Mouse (Mus musculus) thymus, adult 18-20 months (tissue): ENCODE measurements at regions not wholly inside any gene's neighbourhood (a gene's known extent, or its start where the extent isn't known, plus 50 kb on each side); places are given as distances from the start of the nearest gene placed in this dataset.

Experiments used
- DNase-seq, 2 experiments: peaks; one replicate each; pipeline ENCODE4 v3.0.0; 2022; ENCODE audit warnings: mixed read lengths in 2 of 2

DNA sequence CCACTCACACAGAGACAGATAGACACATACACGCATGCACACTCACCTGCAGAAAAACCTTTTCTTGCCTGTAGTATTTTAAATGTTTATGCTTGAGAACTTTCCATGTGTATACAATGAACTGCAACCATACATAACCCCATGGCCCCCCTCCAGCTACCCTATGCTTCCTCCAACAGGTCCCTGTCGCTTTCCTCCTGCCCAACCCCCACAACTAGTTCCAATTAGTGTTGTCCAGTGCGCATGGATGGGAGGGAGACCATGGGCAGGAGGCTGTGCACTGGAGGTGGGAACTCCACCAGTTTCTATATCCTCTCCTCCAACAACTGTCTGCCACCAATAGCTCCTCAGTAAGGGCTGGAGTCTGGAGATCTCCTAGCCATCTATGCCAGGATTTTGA is 82.9 kb upstream of the Jade1 start:
- no peak for DNase-seq

DNA sequence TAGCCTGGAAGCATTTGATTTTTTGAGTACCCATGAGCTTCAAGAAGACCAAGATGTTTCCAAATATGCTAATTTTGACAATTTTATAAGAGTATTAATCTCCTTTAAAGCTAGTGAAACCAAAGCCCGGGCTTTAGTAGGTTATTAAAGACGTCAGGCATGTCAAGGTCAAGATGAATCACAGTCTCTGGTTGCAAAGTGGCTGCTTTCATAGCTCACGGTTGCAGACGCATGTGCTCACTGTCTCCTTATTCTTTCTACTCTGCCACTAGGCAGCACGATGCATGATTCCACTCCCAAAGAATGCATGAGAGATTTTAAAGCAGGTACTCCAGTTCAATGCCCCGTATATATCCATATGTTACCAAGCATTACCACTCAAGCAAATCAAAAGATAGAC is 86.4 kb upstream of the Jade1 start:
- DNase-seq: no peak

DNA sequence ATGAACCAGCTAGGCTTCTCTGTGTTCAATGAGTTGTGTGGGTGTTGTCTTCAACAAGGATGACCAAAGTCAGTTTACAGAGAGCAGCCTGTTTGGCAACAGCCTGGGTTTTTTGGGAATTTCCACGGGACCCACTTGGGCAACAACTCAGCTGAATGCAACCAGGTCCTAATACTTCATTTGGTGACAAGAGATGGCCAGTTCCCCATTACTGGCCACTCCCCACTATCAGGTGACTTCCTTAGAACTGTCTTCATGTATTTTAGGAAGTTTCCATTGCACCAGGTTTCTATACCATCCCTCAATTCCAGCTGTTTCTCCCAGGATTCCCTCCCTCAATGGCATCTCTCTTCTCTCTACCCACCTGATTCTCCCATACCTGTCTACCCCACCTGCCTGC is 87.7 kb upstream of the Jade1 start:
- DNase-seq: no peak

DNA sequence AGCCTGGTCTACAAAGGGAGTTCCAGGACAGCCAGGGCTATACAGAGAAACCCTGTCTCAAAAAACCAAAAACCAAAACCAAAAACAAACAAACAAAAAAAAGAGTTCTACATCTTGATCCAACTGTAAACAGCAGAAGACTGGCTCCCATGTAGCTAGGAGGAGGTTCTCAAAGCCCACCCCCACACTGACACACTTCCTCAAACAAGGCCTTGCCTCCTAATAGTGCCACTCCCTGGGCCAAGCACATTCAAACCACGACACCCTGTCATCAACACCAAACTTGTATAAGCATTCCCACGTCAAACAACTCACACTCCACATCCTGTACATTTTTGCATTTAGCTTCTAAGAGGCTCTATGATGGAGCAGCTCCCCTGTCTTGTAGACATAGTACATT is 89.6 kb upstream of the Jade1 start:
- no peak for DNase-seq

DNA sequence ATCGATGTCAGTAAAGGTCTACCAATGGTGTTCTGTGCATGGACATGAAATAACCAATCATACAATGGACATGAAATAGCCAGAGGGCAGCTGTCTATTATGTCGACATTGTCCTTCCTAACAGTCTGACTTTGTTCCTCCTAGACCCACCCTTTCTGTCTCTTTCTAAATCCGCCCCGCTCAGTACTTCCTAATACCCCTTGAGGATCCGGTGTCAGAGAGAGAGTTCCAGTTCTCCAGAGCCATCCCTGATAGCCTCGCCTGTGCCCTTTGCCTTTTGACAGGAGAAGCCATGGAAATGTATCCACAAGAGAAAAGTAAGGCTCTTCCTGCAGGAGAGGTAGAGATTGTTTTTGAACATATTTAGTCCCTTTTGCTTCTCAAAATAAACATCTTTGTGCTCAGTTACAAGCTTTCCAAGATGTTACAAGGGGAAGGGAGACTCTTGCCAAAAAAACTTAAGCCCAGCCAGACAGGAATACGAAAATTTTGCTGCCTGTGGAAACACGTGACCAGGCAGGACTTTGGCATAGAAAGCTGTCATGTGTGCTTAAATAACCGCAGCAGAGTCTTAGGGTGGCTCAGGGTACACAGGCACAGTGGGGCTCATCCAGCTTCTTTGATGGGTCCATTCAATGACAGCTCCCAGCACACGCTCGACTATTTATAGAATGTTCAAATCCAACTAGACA is 92.4 kb upstream of the Jade1 start:
- no peak for DNase-seq

DNA sequence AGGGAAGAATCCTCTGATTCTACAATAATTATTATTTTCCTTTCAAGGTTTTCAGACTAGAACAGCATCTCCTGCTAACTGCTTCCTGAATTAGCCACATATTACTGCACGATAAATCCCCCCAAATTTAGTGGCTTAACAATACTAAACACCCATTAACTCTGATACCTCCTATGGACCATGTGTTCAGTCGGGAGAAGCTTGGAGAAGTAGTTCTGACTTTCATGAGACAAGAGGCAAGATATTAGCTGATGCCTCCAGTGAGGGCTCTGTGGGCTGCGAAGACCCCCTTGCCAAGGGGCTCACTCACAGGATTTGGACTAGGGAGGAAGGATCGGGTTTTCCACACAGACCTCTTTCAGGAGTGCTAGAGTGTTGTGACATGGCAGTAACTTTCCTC is 95.4 kb upstream of the Jade1 start:
- DNase-seq: no peak

DNA sequence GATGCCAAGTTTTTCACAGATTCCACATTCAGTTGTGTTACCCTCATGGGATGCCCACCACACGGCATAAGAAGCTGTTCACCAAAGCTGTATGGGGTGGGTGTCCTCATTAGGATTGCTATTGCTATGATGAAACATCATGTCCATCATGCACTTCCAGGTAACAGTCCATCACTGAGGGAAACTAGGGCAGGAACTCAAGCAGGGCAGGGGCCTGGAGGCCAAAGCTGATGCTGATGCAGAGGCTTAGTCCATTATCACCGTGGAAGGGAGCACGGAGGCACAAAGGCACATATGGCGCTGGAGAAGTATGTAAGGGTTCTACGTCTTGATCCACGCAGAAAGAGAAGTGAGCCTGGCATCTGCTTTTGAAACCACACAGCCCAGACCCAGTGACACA is 97.4 kb upstream of the Jade1 start:
- no peak for DNase-seq

DNA sequence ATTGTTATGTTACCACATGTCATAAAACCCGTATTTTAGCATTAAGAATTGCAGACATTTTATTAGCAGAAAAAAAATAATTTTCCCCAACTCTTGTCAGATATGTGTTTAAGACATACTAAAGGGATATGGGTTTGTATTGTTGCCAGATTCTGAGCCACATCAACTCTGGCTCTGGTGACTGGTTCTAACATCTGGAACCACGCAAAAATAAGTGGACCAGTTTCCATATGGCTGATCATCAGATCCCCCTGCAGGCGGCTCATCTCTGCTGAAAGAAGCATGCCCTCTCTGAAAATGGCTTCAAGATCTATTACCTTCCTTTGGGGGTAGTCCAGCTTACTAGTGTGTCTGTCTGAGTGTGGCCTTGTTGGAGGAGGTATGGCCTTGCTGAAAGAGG is 102.0 kb upstream of the Jade1 start:
- no peak for DNase-seq

DNA sequence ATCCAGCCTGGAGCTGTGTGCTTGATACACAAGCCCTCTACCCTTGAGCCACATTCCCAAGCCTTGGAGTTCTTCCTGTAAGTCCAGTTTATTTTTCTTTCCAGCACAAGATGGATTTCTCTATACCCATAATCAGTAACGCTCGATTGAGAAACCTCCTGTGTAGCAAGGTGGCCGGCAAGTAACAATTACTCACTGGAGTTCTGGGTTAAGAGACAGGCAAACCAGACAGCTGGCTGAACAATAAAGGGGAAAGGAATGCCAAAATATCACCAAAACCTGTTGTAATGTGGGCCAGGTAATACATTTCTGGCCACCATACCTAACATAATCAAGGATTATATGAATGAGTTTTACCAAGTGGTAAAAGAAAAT is 102.8 kb upstream of the Jade1 start:
- no peak for DNase-seq

DNA sequence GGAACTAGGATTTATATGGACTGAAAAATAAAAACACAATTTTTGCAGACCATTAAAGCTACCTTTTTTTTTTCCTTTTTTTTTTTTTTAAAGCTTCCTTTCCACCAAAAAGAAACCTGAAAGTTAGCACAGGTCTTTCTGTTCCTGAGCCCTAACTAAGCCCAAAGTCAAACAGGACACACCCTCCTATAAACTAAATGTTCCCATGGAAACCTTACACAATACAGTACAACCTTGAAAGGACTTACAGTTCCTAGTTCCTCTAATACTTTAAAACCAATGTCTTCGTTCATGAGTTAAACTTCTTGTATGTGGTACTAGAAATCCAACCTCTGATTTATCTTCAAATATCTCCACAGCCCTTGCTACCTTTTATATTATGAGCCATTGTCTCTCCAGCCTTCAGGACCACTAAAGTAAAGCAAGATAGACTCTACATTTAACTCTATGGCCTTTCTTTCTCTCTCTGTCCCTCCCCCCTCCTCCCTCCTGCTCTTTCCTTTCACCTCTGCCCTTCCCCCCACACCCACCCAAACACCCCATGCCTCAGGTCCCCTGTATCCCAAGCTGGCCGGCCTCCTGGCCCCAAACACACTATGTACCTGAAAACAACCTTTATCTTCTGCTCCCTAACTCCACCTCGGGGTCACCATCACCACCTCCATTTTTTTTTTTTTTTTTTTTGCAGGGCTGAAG is 103.4 kb upstream of the Jade1 start:
- DNase-seq: no peak

DNA sequence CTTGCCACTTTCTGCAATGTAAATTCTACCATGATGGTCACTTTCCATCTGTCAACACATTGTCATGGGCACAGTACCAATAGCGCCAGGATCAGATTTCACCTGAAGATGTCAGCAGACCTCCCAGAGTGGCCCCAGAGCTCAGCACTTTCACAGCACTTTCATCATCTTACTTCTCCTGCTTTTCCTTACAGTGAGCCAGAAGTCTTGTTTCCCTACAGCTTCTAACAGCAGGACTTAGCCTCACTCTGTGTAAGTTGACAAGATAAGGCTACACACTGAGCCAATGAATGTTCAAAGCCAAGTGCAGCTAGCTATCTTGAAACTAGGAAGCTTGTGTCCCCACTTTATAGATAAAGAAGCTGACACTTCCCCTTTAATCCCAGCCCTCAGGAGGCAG is 104.8 kb upstream of the Jade1 start:
- DNase-seq: no peak

DNA sequence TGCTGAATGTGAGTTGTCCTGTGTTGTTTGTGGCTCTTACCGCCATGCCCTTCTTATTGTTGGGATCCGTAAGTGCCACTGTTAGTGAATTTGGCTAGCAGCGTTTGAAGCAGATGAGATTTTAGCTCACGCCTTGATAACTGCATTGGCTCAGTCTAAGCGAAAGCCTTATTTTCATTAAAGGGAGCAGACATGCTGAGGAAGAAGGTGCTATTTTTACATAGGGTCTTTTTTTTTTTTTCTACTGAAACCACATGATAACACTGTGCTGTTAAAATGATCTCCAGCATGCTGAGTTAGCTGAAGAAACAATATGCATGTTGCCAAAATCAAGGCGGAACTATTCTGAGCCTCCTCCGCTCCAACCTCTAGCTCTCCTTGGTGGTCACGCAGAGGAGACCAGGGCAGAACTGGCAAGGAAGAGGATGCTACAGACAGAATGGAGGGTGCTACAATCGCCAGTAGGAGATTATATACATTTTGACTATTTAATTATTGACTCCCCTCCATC is 111.2 kb upstream of the Jade1 start:
- DNase-seq: no peak

DNA sequence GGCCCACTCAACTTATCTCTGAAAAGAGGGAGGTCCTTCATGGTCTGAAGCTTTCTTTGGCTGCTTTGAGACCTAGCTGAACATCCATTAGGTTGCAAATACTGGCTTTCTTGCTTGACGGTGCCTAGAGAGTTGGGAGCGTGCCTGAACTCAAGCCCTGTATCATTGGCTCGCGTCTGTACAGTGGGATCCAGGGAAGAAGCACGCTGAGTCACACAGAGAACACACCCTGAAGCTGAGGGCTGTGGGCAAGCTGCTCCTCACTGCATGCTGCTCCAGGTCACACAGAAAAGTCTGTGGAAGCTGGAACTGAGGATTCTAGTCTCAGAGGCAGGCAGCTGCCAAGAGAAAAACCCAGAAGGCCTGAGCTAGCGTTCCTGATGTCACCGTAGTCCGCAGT is 119.3 kb upstream of the Jade1 start:
- no peak for DNase-seq

DNA sequence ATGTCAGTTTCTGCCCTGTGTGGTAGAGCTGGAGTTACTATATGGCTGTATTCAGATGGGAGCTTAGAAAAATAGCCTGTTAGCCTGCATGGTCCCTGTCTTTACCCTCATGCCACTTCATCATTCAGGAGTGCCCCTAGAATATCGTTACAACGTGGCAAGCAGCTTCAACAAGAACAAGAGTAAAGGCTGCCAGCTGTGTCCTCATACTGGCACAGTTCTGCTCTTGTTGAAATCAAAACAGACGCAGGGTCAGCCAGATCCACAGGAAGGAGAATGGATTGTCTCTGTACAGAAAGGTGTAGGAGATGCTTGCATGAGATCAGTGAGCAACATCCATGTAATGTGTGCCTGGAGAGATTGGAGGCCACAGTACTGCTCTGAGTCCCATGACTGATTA is 122.4 kb upstream of the Jade1 start:
- no peak for DNase-seq

DNA sequence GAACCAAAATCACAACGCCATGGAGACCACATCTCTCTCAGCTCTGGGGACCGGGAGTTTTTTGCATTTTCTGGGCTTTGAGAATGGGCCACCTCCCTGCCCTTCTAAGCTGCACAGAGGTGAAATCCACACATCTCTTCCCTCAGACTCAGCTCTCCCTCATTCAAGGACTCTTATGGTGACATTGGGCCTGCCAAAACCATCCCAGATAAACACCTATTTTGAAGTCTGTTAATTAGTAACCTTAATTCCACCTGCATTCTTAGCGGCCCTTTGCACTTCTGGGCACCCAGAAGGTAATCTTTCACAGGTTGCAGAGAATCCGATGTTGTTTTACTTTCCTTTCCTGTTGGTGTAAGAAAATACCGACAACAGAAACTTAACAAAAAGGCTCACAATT is 123.2 kb upstream of the Jade1 start:
- no peak for DNase-seq

DNA sequence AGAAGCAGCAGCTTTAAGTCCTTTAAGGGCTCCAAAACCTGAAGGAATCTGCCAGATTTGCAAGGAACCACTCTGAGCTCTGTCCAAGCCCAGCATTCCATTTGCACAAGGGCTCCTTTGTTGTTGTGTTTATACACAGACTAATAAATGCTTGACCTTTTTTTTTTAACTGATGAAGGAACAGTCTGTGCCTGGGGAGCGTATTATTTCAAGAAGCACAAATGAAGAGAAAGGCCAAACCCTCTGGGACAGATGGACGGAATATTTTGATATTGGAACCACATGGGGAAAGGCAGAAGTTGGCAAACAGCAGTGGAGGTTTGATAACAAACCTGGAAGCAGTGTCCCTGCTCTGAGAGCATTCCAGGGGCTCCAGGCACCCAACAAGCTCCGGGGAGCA is 125.3 kb upstream of the Jade1 start:
- no peak for DNase-seq

DNA sequence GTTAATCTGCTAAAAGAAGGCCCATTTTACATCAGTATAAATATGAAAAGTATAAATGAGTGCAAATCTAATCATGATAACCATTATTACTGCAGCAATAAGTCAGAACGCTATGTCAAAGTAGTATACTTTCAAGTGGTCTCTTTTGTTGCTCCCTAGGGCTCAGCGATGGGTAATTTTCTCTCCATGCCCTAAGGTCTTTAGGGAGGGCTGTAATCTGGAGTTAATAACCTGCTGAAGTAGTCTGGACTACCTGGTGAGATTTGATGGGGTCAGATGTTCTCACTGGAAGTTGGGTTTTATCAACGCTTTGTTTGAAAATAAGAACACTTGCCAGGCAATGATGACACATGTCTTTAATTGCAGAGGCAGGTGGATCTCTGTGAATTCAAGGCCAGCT is 128.6 kb upstream of the Jade1 start:
- DNase-seq: no peak

DNA sequence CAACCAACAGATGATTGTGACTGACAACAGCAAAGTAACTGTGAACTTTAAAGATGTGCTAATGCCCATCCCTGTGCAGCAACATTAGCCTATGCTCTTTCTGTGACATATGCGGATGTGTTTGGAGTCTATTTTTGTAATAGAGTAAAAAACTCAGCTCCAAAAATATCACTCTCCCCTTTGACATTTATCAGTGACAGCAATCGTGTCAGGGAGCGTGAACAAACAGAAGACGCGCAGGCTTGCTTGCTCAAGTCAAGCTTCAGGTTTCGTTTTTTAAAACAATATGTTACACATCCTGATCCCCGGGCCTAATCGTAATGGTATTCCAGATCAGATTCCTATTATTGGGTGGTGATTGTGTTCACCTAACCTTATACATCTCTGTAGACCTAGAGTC is 129.7 kb upstream of the Jade1 start:
- no peak for DNase-seq

DNA sequence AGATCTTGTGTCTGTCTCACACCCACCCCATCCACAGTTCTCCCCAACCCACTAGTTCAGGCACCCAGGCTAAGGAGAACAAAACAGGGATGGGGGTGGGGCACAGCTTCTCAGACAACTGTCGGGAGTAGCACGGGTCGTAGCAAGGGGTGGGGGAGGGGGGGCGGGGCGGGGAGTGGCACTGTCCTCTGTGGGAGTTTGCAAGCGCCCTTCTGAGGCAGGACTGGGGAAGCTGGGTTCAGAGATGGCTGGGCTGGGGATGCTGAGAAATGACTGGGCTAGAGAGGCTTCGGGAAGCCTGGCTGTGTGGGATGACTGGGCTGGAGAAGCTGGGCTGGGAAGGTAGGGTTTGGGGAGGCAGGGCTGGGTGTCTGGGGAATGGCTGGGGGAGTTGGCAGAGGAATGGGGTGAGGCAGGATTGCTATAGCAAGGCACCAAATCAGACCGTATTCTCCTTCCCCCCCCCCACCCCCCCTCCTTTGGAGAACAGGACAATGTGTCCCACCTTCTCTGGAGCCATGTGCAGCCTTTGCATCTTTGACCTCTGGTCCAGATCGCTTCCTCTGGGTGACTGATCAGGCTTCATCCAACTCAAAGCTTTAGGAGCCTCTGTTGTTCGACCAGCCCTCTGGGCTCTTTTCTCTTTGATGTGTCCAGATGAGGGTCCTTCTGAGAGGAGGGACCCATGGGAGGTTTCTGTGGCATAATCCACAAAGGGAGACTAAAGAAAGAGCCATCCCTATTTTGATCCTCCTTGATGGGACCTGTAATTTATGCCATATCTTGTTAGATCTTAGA is 131.2 kb upstream of the Jade1 start:
- no peak for DNase-seq

DNA sequence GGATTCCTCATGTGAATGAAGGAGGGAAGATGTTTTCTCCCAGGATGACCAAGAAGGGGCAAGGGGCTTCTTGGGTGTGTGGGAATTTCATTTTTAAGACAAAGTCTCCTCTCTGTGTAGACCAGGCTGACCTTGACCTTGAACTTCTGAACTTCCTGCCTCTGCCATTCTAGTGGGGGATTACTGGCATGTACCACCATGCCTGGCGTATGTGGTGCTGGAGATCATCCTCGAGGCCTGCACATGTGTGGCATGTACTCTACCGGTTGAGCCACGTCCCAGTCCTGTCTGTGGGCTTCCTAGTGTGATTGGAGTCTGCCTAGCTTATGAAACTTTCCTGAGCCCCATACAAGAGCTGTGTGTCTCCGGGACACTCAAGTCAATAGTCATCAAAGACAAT is 131.9 kb upstream of the Jade1 start:
- no peak for DNase-seq

DNA sequence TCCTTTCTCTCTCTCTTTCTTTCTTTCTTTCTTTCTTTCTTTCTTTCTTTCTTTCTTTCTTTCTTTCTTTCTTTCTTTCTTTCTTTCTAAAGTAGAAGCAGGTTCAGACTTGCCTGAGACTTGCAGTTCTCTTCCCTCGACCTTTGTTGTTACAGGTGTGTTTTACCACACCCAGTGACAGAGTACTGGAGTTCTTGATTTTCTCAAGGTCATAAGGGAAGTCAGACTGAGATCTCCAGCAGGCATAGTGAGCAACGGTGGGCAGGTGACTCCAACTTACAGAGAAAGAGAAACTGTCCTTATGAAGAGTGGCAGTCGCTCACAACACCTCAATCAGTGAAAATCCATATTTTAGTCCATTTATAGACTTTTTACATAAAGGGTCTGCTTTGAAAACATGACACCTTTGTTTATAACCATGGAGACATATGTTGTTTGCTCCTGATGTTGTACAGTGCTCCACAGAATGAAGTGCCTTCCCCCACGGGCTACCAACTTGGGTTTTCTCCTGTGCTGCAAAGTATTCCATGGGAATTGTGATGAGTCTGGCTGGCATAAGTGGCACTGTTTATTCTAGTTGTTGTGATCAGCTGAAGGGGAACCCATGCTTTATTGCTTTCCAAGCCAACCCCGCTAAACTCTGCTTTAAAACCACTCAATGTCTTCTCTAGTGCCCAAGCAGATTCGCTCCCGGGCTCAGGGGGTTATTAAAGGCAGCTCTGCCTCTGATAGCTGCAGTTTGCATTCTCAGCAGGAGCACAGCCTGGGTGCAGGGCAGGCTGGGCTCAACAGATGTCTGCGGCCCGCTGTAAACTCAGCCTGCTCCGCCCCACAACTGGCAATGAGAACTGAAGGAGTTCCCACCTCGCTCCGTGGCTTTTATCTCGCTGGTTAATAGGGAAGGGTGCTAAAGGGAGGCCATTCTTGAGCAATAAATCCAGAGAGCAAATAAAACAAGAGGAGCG is 132.6 kb upstream of the Jade1 start:
- no peak for DNase-seq

DNA sequence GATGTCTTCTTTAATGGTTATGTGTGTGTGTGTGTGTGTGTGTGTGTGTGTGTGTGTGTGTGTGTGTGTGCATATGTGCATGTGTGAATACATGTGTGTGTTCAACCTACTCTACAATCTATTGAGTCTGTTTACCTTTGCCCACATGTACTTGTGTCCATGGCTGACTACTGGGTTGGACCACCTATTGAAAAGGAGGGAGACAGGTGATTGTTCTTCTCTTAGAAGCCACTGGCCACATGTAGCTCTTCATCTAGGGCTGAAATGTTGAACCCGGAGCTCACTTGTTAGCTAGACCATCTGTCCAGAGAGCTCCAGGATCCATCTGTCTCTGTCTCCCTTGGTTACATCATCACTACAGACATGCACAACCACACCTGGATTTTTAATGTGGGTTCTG is 141.8 kb upstream of the Jade1 start:
- DNase-seq: no peak

DNA sequence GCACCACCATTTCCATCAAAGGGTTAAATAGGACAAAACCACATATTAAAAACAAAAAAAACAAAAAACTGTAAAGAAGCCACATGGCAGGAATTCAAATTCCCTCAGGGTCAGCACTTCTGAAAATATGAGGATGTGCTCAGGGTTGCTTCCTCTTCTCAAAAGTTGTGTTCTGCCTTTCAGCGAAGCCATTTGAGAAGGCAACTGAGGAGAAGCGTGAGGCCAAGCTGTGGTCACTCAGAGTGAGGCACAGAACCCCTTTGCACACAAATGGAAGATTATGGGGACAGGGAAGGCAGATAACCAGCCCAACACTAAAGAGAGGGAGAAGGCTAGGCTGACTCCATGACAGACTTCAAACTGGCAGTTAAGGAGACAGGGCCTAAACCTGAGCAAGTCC is 142.8 kb upstream of the Jade1 start:
- no peak for DNase-seq
